Mouse (Mus musculus) heart, postnatal 36 days (tissue): ENCODE data around the gene Fblim1. TPM values are rescaled to one million over a fixed set of nuclear protein-coding genes. Genes with fewer than 3 reads are reported as not detected.
A peak's percentile ranks its signal among the peaks of the same experiment; 100 is the strongest.

ENCODE experiments used
- DNase-seq, 2 experiments: peaks; one replicate each; pipeline ENCODE4 v3.0.0; 2021 to 2022
- intact Hi-C: fragments of 180-260 bp; cut with DNase I; formaldehyde crosslinking; loops from one replicate; pipeline ENCODE4 v1.15.1; 2025
- total RNA-seq, 2 experiments: library from RNA; stranded (reverse); gene quantifications; 2 replicates each; pipeline ENCODE4 v1.2.3; 2021

Gene Fblim1
- total RNA-seq, 2 experiments from 2014 or later, result 231 to 294 TPM

GRCm38 (mm10) chr4:141602523-141603223, 3.2 kb downstream of the Fblim1 start:
- peak in 1 of 2 experiments; percentile 33 for DNase-seq
- intact Hi-C loops, result no loop called here

- DNase-seq, result peak; percentile 45 to 53
Observed at GRCm38 (mm10) chr4:141601148-141601862, 4.6 kb downstream of the Fblim1 start.

GRCm38 (mm10) chr4:141600364-141600763, 5.5 kb downstream of the Fblim1 start:
- intact Hi-C loops, result no loop called here
- no peak for DNase-seq

More at GRCm38 (mm10) chr4:141601148-141601862, 4.6 kb downstream of the Fblim1 start:
- intact Hi-C loops, result no loop called here

GRCm38 (mm10) chr4:141599251-141600141, 6.4 kb downstream of the Fblim1 start:
- peak; percentile 50 to 55 for DNase-seq
- intact Hi-C loops, result no loop called here

- intact Hi-C loops, result no loop called here
- no peak for DNase-seq
Observed at GRCm38 (mm10) chr4:141598894-141599250, 7.0 kb downstream of the Fblim1 start.

- intact Hi-C loops, result no loop called here
- peak; percentile 42 to 59 for DNase-seq
Observed at GRCm38 (mm10) chr4:141598199-141598893, 7.5 kb downstream of the Fblim1 start.

GRCm38 (mm10) chr4:141596700-141597328, 9.1 kb downstream of the Fblim1 start:
- DNase-seq, result no peak
- intact Hi-C loops, result no loop called here

GRCm38 (mm10) chr4:141595605-141596268, 10.2 kb downstream of the Fblim1 start:
- no peak for DNase-seq
- intact Hi-C loops, result no loop called here

- DNase-seq, result no peak
- intact Hi-C loops, result no loop called here
Observed at GRCm38 (mm10) chr4:141595138-141595537, 10.8 kb downstream of the Fblim1 start.

- intact Hi-C loops, result no loop called here
- DNase-seq, result peak in 1 of 2 experiments; percentile 41
Observed at GRCm38 (mm10) chr4:141591547-141591946, 14.3 kb downstream of the Fblim1 start.

GRCm38 (mm10) chr4:141583919-141584318, 22.0 kb downstream of the Fblim1 start:
- intact Hi-C loops, result no loop called here
- DNase-seq, result no peak

- DNase-seq, result no peak
- intact Hi-C loops, result no loop called here
Observed at GRCm38 (mm10) chr4:141581051-141581450, 24.8 kb downstream of the Fblim1 start.

GRCm38 (mm10) chr4:141578833-141579232, 27.1 kb downstream of the Fblim1 start:
- no peak for DNase-seq
- intact Hi-C loops, result loop anchor here (5.0 kb wide), 1 partner anchor 97 kb away; no protein-coding TSS in a partner anchor

GRCm38 (mm10) chr4:141576877-141577276, 29.0 kb downstream of the Fblim1 start:
- no peak for DNase-seq
- intact Hi-C loops, result loop anchor here (2.0 to 5.0 kb wide), 2 partner anchors 95 to 190 kb away; no protein-coding TSS in a partner anchor

- no peak for DNase-seq
- intact Hi-C loops, result loop anchor here (2.0 to 5.0 kb wide), 2 partner anchors 94 to 190 kb away; no protein-coding TSS in a partner anchor
Observed at GRCm38 (mm10) chr4:141576404-141576803, 29.5 kb downstream of the Fblim1 start.

- intact Hi-C loops, result loop anchor here (1.0 to 5.0 kb wide), 4 partner anchors 38 to 171 kb away; partner anchors contain the start of gene Spen
- DNase-seq, result peak; percentile 89 to 93
Observed at GRCm38 (mm10) chr4:141574789-141575702, 30.9 kb downstream of the Fblim1 start.

GRCm38 (mm10) chr4:141573359-141573966, 32.4 kb downstream of the Fblim1 start:
- intact Hi-C loops, result loop anchor here (5.0 kb wide), 1 partner anchor 36 kb away; the partner anchor contains the start of gene Spen
- peak in 1 of 2 experiments; percentile 52 for DNase-seq
